Mouse (Mus musculus) megakaryocyte-erythroid progenitor cell, adult 5-6 weeks (primary cell): Measurements from ENCODE around the gene Carm1. TPM values are rescaled to one million over a fixed set of nuclear protein-coding genes. Genes with fewer than 3 reads are reported as not detected.
"Not testable (repeated sequence)": the region's sequence is repeated elsewhere in the genome, so short reads cannot be mapped to it uniquely, and the experiment has no call there.

ENCODE experiments used
- ATAC-seq: replicated peaks from 2 replicates; pipeline ENCODE4 v1.8.0; 2016; ENCODE audit warnings: mild to moderate bottlenecking, inconsistent platforms; ENCODE audit not compliant: severe bottlenecking, poor library complexity, low FRiP score, low TSS enrichment
- total RNA-seq, 2 experiments: library from RNA; stranded (forward) in 1 of 2; stranded (reverse) in 1 of 2; fragments of 200-1000, 215-1000 nt in 1 of 2; fragments of >200 nt in 1 of 2; fragmentation: Nextera tagmentation in 1 of 2; gene quantifications; 2 replicates each; pipeline ENCODE4 v1.2.3; 2014 to 2017

The Carm1 gene
- total RNA-seq, 2 experiments from 2014 or later = 46.0 to 131 TPM

DNA sequence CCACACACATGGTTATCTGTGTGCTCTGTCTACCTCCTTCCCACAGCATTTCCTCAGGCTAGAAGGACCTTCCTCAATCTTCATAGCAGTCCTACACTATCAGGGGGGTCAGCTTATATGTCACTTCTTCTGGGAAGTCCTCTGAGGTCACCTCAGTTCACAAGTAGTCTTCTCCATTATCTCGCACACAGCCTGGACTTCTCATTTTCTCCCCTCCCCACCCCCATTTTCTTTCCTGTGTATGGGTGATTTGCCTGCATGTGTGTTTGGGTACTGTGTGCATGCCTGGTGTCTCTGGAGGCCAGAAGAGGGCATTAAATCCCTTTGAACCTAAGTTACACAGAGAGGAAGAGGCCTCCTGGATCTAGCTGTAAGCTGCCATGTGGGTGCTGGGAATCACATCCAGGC lies 18.8 kb upstream of the Carm1 start:
- ATAC-seq = no peak

- peak; percentile 60; the same call in 1 of the 2 replicates for ATAC-seq
These were observed 10.2 kb upstream of the Carm1 start for GRCm38 (mm10) chr9:21536501-21536900.

DNA sequence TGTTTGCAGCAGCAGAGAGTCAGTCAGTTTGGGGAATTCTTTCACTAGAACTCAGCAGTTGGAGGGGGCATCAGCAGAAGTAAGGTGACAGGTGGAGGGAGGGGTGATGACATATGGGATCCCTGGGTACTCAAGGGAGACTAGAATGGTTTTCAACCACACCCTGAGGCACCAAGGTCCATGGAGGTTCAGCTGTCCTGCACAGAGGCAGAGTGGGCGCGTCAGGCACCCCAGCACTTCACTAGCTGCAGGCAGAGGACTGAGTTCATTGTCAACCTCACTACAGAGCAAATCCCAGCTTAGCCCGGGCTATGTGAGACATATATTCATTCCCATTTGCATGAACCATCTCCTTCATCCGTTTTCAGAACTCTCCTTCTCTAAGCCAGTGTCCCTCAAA lies 9.7 kb upstream of the Carm1 start:
- 0 out of 2 replicates have a peak, but pooled peaks have one; percentile 14 for ATAC-seq

DNA sequence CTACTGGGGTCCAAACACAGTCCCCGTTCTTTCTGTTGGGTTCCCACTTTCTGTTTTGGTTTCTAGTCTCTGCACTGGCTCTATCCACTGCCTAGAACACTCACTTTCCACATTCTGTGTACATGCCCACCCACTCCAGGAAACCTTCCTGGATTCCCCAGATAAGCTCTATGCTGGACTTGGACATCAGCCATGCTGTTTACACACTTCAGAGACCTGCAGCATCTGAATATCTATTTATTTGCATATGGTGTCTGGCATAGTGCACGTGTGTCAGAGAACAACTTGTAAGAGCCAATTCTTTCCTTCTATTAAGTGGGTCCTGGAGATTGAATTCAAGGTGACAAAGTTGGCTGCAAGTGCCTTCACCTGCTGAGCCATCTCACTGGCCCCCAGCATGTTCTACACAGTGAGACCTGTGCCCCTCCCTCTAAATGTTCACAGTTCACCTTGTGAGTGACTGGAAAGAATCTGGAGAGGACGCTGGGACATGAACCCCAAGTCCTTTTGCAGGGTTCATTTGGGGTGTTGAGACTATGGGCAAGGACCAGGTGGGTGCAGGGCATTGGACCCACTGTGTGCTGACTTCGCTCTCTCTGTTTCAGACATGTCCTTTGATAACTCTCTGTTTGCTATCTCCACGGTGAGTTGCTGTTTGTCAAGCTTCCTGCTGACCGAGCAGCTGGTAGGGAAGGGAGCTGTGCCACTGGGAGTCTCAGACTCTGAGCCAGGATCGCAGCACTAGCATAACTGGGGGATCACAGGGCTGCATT lies 6.5 kb upstream of the Carm1 start:
- ATAC-seq = peak; percentile 46

GRCm38 (mm10) chr9:21542001-21542400 lies 4.7 kb upstream of the Carm1 start:
- ATAC-seq = not testable (repeated sequence)

DNA sequence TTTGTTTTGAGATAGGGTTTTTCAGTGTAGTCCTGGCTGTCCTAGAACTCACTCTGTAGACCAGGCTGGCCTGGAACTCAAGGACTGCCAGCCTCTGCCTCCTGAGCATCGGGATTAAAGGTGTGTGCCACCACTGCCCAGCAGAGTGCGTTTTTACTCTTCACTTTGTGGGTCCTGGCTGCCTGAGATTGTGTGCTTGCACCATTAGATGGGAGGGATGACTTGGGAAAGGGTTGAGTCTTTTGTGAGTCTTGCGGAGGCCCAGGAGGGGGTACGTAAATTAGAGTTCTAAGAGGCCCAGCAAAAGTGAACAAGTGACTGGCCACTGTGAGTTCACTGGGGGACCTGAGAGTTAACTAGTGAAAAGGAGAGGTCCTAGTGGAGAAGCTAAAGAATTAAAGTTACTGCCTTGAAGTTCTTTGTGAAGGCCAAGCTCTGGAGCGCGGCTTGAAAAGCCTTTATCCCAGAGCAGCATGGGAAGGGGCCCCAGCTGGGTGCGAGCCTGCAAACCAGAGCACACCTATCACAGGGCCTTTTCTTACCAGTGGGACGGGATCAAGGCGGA lies 1.3 kb upstream of the Carm1 start:
- ATAC-seq = peak; percentile 45

- peak; percentile 93 for ATAC-seq
These were observed 542 bp upstream of the Carm1 start for GRCm38 (mm10) chr9:21545916-21546788.

DNA sequence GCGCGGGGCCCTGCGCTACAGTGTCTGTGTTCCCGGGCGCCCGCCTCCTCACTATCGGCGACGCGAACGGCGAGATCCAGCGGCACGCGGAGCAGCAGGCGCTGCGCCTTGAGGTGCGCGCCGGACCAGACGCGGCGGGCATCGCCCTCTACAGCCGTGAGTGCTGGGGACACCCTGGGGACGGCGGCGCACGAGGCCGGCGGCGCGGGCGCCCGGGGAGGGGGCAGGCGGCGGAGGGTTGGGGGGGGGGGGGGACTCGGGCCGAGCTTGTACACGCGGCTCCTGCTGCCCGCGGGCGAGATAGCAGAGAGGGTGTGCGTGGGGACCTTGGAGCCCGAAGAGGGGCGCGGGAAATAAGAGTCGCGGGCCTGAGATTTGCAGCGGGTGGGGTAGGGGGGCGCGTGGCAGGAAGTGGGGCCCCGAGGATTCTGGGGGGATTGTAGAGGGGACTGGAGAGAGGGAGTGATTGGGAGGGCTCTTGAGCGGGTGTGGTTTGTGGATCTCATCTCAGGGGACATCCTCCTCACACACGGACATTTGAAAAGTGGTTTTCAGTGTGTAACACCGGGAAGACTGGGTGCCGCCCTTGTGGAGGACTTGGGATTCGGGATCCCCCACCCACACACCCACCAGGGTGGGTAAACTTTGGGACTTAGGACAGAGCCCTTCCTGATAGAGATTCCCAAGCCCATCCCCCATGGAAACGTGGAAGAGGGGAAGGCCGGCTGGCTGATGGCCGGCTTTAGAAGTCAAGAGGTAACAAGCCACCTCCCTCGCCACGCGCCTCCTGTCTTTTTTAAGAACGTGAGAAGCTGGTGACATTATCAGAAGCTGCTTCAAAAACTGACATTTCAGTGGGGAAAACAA lies 614 bp downstream of the Carm1 start:
- ATAC-seq = no peak

- no peak for ATAC-seq
These were observed 4.4 kb downstream of the Carm1 start for GRCm38 (mm10) chr9:21551049-21551448.

DNA sequence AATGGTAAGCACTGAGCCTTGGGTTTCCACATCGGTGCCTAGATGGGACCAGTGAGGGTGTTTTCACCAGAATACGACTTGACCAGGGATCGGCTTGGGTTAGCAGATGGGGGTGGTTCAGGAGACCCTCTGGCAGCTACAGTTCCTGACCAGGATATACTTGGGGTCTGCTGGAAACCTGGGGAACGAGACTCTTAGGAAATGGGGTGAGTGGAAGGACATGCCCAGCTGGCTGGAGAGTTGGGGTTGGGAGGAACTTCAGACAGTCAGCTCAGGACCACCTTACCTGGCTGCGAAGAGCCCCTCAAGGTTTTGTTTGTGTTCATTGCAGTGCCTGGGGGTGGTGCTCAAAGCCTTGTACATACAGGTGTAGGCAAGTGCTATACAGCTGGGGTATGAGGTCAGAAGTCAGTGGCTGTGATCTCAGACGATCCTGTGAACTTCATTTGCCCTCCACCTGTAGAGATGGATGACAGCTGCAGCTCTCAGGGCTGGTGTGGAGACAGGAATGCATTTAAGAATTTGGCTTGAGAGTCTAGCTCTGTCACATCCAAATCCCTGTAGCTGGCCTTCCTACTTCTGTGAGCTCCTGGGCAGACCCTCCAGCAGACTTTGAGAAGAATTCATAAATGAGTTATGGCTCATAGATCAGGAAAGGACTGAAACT lies 7.0 kb downstream of the Carm1 start:
- ATAC-seq = no peak

DNA sequence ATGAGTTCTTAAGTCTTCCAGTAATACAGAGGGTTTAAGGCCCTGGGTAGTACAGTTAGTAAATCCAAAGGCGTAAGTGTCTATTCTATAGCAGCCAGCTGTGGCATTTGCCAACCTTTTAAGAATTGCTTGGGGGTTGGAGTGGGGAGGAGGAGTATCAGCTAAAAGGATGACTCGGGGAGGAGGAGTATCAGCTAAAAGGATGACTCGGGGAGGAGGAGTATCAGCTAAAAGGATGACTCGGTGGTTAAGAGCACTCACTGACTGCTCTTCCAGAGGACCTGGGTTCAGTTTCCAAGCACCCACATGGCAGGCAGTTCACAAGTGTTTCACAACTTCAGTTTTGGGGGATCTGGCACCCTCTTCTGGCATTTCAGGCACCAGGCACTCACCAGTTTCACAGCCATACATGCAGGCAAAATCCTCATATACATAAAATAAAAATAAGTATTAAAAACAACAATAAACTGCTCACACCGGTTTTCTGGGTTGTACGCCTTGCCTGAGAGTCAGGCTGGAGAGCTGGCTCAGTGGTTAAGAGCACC lies 8.6 kb downstream of the Carm1 start:
- no peak for ATAC-seq

DNA sequence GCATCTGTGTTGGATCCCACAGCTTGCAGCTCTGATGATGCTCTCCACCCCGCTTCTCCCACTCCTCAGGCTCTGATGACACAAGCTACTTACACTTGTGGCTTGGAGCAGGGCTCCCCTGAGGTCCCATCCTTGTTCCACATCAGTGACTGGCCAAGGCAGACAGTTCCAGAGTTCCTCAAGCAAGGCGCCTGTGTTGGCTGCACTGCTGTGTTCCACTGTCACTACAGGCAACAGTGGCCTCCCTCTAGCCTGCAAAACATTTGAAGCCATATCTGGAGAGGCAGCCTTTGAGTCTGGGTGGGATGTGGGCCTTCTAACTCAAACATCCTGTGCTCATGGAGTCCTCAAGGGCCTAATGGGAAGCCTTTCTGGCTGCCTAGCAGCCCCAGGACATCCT lies 10.3 kb downstream of the Carm1 start:
- no peak for ATAC-seq

DNA sequence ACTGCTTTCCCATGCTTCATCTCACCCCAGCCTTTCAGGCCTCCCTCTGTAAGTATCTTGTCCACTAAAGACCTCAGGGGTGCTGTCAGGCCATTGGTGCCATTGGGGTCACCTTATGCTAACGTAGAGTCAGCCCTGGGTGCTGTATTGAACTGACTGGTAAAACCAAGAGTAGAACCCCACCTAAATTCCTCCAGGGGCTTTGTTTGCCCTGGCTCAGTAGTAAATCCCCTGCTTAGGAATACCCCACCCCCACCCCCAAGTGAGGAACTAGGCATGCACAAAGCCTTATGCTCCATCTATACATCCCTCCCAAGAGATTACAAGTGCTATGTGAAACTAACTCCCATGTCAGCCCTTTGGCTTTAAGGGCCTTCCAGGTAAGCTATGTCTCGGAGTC lies 10.9 kb downstream of the Carm1 start:
- no peak for ATAC-seq

DNA sequence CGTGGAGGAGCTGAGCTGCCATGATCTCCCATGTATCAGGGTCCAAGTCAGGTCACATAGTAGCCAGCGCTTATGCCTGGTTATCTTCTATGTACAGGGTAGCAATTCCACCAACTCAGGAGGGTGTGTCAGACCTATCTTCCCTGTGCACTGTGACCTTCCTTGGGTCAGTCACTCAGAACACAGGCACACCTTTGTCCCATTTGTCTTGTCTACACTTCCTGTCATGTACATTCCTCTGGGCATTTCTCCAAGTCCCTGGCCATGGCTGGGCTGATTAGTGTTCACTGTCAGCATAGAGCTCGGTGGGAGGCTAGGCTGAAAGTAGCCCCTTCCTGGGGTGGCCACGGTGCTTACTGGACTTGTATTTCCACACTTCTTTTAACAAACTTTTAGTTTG lies 11.7 kb downstream of the Carm1 start:
- peak; percentile 97 for ATAC-seq

DNA sequence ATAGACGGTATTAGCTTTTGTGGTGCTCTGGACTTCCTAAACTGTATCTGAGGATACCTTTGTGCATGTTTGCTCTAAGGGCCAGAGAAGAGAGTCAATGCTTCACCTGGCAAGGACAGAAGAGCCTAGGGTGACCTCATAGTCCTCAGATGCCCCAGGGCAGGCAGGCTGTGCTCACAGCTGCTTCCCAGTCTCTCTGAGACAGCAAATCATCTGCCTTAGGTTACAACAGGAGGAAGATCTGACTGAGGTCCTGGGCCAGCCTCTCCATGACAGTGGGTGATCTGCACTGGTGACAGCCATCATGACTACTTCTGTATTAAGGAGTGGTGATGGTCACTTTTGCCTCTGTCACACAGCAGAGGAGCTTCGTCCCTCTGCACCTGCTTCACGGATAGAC lies 12.5 kb downstream of the Carm1 start:
- ATAC-seq = no peak

DNA sequence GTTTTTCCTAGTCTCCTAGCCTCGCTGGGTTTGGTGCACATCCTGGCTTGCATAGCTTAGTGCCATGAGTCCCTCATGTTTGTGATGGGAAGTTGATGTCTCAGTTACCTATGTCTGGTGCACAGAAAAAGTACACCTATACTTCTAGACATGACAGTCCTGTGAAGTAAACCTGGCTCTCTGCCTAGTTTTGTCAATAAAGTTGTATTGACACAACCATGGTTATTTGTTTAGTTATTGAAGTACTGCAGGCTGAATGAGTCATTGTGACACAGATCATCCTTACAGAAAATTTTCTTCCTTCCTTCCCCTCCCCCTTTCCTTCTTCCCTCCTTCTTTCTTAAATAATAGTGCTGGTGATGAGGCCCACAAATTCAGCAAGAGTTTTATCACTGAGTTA lies 17.7 kb downstream of the Carm1 start:
- no peak for ATAC-seq

DNA sequence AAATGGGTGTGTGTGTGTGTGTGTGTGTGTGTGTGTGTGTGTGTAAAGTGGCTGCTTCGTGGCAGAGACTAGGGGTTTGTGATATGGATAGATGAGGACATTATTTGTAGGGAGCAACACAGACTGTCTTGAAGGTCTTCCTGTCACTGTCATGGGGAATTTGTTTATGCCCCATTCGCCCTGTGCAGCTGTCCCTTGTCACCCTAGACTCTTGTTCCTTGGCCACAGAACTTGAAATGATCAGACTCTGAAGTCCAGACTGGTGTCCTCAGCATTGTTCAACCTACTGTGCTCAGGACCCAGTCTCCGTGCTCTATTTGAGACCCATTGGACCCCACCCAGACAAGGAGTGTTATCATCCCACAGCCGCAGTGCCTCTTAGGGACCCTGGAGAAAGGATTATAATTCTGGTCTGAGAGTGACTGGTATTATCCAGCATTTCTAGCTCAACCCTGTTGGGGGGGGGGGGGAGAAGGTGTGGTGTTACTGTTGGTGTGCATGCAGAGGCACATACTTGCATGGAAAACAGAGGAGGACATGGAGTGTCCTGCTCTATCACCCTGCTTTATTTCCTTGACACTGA lies 18.4 kb downstream of the Carm1 start:
- no peak for ATAC-seq

DNA sequence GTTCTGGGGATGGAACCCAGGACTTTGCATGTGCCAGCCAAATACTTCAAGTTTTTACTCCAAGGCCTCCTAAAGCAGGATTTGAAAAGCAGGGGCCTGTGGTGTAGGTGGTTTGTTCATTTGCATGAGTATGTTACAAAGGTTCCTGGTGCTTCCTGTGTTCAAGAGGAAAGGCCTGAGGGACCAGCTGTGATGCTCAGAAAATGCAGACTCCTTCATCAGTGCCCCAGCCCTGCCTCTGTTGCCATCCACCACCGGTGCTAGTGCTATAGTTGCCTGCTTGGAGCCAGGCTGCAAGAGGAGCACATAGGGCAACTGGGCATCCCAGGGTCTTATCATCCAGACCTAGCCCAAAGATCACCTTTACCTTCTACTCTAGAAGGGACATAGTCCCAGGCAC lies 19.8 kb downstream of the Carm1 start:
- no peak for ATAC-seq
